Mouse (Mus musculus): ENCODE measurements around the gene Phlpp2. TPM values are rescaled to one million over a fixed set of nuclear protein-coding genes. Genes with fewer than 3 reads are reported as not detected.
A peak's percentile ranks its signal among the peaks of the same experiment; 100 is the strongest.

The Phlpp2 gene
- polyA plus RNA-seq, 1 experiment: 6.5 TPM

GRCm38 (mm10) chr8:109961693-109962367 is 93.5 kb downstream of the Phlpp2 start, which contains the start of gene Marveld3:
TSS of gene Marveld3 (minus strand) at chr8:109962203.
- Histone ChIP-seq H3K4me3 (ENCODE audit: insufficient read depth, low read depth, low read length) (peak within 1 kb of the TSS; percentile 78), H3K27ac (ENCODE audit: insufficient read depth, low read depth, low read length) (peak within 1 kb of the TSS; percentile 69; the same call in 1 of the 2 replicates), H3K4me1 (ENCODE audit: control insufficient read depth, insufficient read depth, low read length) (peaks cover 9% of the 10 kb centered on the region; the same call in 1 of the 2 replicates), H3K27me3 (replicated peaks; ENCODE audit: control insufficient read depth, insufficient read depth, low read length) (no peaks in the 10 kb centered on the region), H3K36me3 (ENCODE audit: control insufficient read depth, insufficient read depth, low read length) (no peaks in the 10 kb centered on the region)
- DNase-seq: peak; percentile 86
- TF ChIP-seq CTCF (conservative IDR thresholded peaks at IDR 0.05; ENCODE audit: insufficient read depth, insufficient read length, low read depth, low read length): peak; percentile 77
- TF ChIP-seq POLR2A (IDR thresholded peaks at IDR 0.05; ENCODE audit: low read depth, low read length): no peak
- under 1% methylated on average over 64 of the region's 64 CpGs for whole genome bisulfite sequencing

- Histone ChIP-seq H3K36me3 (ENCODE audit: control insufficient read depth, insufficient read depth, low read length) (no peaks in the 10 kb centered on the region), H3K27me3 (replicated peaks; ENCODE audit: control insufficient read depth, insufficient read depth, low read length) (no peaks in the 10 kb centered on the region), H3K4me3 (ENCODE audit: insufficient read depth, low read depth, low read length) (no peak overlapping the region), H3K4me1 (ENCODE audit: control insufficient read depth, insufficient read depth, low read length) (0 out of 2 replicates have a peak, but pooled peaks cover 2% of the 10 kb centered on the region), H3K27ac (ENCODE audit: insufficient read depth, low read depth, low read length) (no peak overlapping the region)
- 76% methylated on average over 9 of the region's 9 CpGs for WGBS
- DNase-seq: no peak
- TF ChIP-seq CTCF (conservative IDR thresholded peaks at IDR 0.05; ENCODE audit: insufficient read depth, insufficient read length, low read depth, low read length) (no peak), POLR2A (IDR thresholded peaks at IDR 0.05; ENCODE audit: low read depth, low read length) (no peak)
These were observed 94.6 kb downstream of the Phlpp2 start for GRCm38 (mm10) chr8:109962896-109963295.

- Histone ChIP-seq H3K4me3 (ENCODE audit: insufficient read depth, low read depth, low read length) (no peak overlapping the region), H3K4me1 (ENCODE audit: control insufficient read depth, insufficient read depth, low read length) (0 out of 2 replicates have a peak, but pooled peaks cover 1% of the 10 kb centered on the region), H3K27me3 (replicated peaks; ENCODE audit: control insufficient read depth, insufficient read depth, low read length) (no peaks in the 10 kb centered on the region), H3K36me3 (ENCODE audit: control insufficient read depth, insufficient read depth, low read length) (no peaks in the 10 kb centered on the region), H3K27ac (ENCODE audit: insufficient read depth, low read depth, low read length) (no peak overlapping the region)
- 63% methylated on average over 13 of the region's 13 CpGs for WGBS
- DNase-seq: no peak
- TF ChIP-seq POLR2A (IDR thresholded peaks at IDR 0.05; ENCODE audit: low read depth, low read length) (no peak), CTCF (conservative IDR thresholded peaks at IDR 0.05; ENCODE audit: insufficient read depth, insufficient read length, low read depth, low read length) (no peak)
These were observed 95.1 kb downstream of the Phlpp2 start for GRCm38 (mm10) chr8:109963421-109963820.

DNA sequence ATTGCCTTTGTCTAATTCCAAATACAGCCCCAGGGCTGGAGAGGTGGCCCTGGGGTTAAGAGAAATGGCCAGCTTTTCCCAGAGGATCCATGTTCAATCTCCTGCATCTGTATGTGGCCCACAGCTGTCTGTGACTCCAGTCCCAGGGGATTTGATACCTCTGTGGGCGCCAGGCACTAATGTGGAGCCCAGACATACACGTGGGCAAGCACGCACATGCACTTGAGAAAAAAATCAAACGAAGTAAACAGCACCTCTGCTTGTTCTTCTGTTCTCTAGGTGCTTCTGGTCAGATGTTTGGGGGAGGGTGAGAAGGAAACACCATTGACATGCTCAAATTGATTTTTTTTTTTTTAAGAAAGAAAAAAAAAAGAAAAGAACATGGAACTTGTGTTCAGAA is 95.8 kb downstream of the Phlpp2 start:
- H3K27ac ChIP-seq (ENCODE audit: insufficient read depth, low read depth, low read length): no peak overlapping the region
- DNase-seq: no peak
- WGBS: 76% methylated on average over 4 of the region's 4 CpGs
- H3K4me3 ChIP-seq (ENCODE audit: insufficient read depth, low read depth, low read length): no peak overlapping the region
- TF ChIP-seq CTCF (conservative IDR thresholded peaks at IDR 0.05; ENCODE audit: insufficient read depth, insufficient read length, low read depth, low read length) (no peak), POLR2A (IDR thresholded peaks at IDR 0.05; ENCODE audit: low read depth, low read length) (no peak)
- H3K36me3 ChIP-seq (ENCODE audit: control insufficient read depth, insufficient read depth, low read length): no peaks in the 10 kb centered on the region
- no peaks in the 10 kb centered on the region for H3K27me3 ChIP-seq (replicated peaks; ENCODE audit: control insufficient read depth, insufficient read depth, low read length)
- H3K4me1 ChIP-seq (ENCODE audit: control insufficient read depth, insufficient read depth, low read length): no peaks in the 10 kb centered on the region

DNA sequence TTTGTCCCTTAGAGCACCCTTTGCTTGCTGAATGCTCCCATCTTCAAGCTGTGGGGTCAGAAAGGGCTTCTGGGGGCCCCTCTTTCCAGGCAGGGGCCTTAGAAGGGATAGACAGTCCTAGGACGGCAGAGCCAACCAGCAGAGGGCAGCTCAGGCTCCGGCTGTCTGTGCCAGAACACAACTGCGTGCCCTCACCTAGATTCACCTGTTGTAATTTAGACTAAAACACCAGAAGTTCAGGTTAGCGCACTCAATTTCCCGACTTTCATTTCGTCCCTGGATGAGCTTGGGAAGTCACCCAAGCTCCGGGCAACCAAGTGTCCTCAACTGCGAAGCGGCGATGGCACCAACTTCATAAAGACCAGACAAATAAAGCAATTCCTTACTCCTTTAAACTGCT is 100.5 kb downstream of the Phlpp2 start:
- 49% methylated on average over 10 of the region's 10 CpGs for WGBS
- H3K27ac ChIP-seq (ENCODE audit: insufficient read depth, low read depth, low read length): no peak overlapping the region
- H3K4me3 ChIP-seq (ENCODE audit: insufficient read depth, low read depth, low read length): no peak overlapping the region
- no peaks in the 10 kb centered on the region for H3K36me3 ChIP-seq (ENCODE audit: control insufficient read depth, insufficient read depth, low read length)
- DNase-seq: no peak
- no peaks in the 10 kb centered on the region for H3K4me1 ChIP-seq (ENCODE audit: control insufficient read depth, insufficient read depth, low read length)
- no peak for TF ChIP-seq POLR2A (IDR thresholded peaks at IDR 0.05; ENCODE audit: low read depth, low read length)
- peak; percentile 41; the same call in 1 of the 2 replicates for TF ChIP-seq CTCF (conservative IDR thresholded peaks at IDR 0.05; ENCODE audit: insufficient read depth, insufficient read length, low read depth, low read length)
- no peaks in the 10 kb centered on the region for H3K27me3 ChIP-seq (replicated peaks; ENCODE audit: control insufficient read depth, insufficient read depth, low read length)

DNA sequence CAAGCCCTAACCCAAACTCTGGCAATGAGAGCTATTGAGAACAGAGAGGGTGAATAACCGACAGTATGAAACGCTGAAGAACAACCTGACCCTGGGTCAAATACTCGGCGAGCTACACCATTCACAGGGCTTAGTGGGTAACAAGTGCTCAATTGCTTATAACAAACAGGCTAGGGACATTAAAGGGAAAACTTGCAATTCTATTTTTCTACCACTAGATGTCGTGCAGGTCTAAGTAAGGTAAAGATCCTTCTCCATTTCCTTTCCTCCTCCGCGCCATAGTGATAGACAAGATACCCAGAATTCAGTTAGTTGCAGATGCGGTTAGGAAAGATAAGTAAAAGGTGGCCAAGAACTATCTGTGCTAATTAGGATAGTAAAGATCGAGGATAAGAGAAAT is 102.0 kb downstream of the Phlpp2 start:
- DNase-seq: peak; percentile 41
- no peaks in the 10 kb centered on the region for H3K4me1 ChIP-seq (ENCODE audit: control insufficient read depth, insufficient read depth, low read length)
- WGBS: 4% methylated on average over 9 of the region's 9 CpGs
- no peak overlapping the region for H3K4me3 ChIP-seq (ENCODE audit: insufficient read depth, low read depth, low read length)
- H3K27ac ChIP-seq (ENCODE audit: insufficient read depth, low read depth, low read length): no peak overlapping the region
- no peaks in the 10 kb centered on the region for H3K27me3 ChIP-seq (replicated peaks; ENCODE audit: control insufficient read depth, insufficient read depth, low read length)
- no peaks in the 10 kb centered on the region for H3K36me3 ChIP-seq (ENCODE audit: control insufficient read depth, insufficient read depth, low read length)
- TF ChIP-seq POLR2A (IDR thresholded peaks at IDR 0.05; ENCODE audit: low read depth, low read length) (no peak), CTCF (conservative IDR thresholded peaks at IDR 0.05; ENCODE audit: insufficient read depth, insufficient read length, low read depth, low read length) (peak; percentile 47; the same call in 1 of the 2 replicates)

GRCm38 (mm10) chr8:109972901-109973300 is 104.6 kb downstream of the Phlpp2 start:
- no peaks in the 10 kb centered on the region for H3K36me3 ChIP-seq (ENCODE audit: control insufficient read depth, insufficient read depth, low read length)
- H3K27me3 ChIP-seq (replicated peaks; ENCODE audit: control insufficient read depth, insufficient read depth, low read length): no peaks in the 10 kb centered on the region
- 85% methylated on average over 4 of the region's 4 CpGs for WGBS
- H3K4me1 ChIP-seq (ENCODE audit: control insufficient read depth, insufficient read depth, low read length): no peaks in the 10 kb centered on the region
- no peak overlapping the region for H3K27ac ChIP-seq (ENCODE audit: insufficient read depth, low read depth, low read length)
- TF ChIP-seq CTCF (conservative IDR thresholded peaks at IDR 0.05; ENCODE audit: insufficient read depth, insufficient read length, low read depth, low read length) (no peak), POLR2A (IDR thresholded peaks at IDR 0.05; ENCODE audit: low read depth, low read length) (no peak)
- DNase-seq: no peak
- H3K4me3 ChIP-seq (ENCODE audit: insufficient read depth, low read depth, low read length): no peak overlapping the region

Measured in kidney, adult 2 months (tissue).